Mouse (Mus musculus) small intestine, adult 2 months (tissue): Measurements from ENCODE around the gene Folh1. TPM values are rescaled to one million over a fixed set of nuclear protein-coding genes. Genes with fewer than 3 reads are reported as not detected.

Experiments used
- H3K27ac ChIP-seq: fragments of 200-500 bp; 2 replicates; pipeline ENCODE4 v1.5.1; 2012; ENCODE audit warnings: low read depth, low read length, control low read depth, inconsistent platforms; ENCODE audit not compliant: insufficient read depth
- H3K27me3 ChIP-seq: fragments of 200-500 bp; 2 replicates; pipeline ENCODE4 v1.6.1; 2012; ENCODE audit warnings: mild to moderate bottlenecking, moderate library complexity, low read length, inconsistent platforms; ENCODE audit not compliant: control insufficient read depth, insufficient read depth
- H3K36me3 ChIP-seq: fragments of 200-500 bp; 2 replicates; pipeline ENCODE4 v1.6.1; 2012; ENCODE audit warnings: mild to moderate bottlenecking, low read length, control low read depth, inconsistent platforms; ENCODE audit not compliant: control insufficient read depth, insufficient read depth
- H3K4me1 ChIP-seq: fragments of 200-500 bp; 2 replicates; pipeline ENCODE4 v1.6.1; 2012; ENCODE audit warnings: low read length, inconsistent platforms, mixed read lengths; ENCODE audit not compliant: control insufficient read depth, insufficient read depth, insufficient read length
- H3K4me3 ChIP-seq: fragments of 200-500 bp; 2 replicates; pipeline ENCODE4 v1.5.1; 2012; ENCODE audit warnings: low read depth, mild to moderate bottlenecking, control low read depth, inconsistent platforms, low read length, moderate library complexity
- CTCF ChIP-seq: fragments of 200-500 bp; IDR thresholded peaks from 2 replicates; pipeline ENCODE4 v1.5.1; 2012; ENCODE audit warnings: low read depth, mild to moderate bottlenecking, control low read depth, inconsistent platforms, low read length, moderate library complexity, mixed read lengths; ENCODE audit not compliant: insufficient replicate concordance, insufficient read length; ENCODE audit errors: extremely low read depth
- POLR2A ChIP-seq: fragments of 200-500 bp; IDR thresholded peaks from 2 replicates; pipeline ENCODE4 v1.6.1; 2012; ENCODE audit warnings: low read depth, mild to moderate bottlenecking, control low read depth, inconsistent platforms, low read length, moderate library complexity
- polyA plus RNA-seq: library from polyadenylated mRNA; depleted of rRNA; stranded (reverse); fragments of >200 nt; gene quantifications from 2 replicates; pipeline ENCODE4 v1.2.3, GENCODE M21; 2012; rRNA removed

The Folh1 gene
- polyA plus RNA-seq, 1 experiment: not detected

- no peaks in the 10 kb centered on the region for H3K27me3 ChIP-seq
- H3K4me1 ChIP-seq: no peaks in the 10 kb centered on the region
- H3K27ac ChIP-seq: no peak overlapping the region
- no peaks in the 10 kb centered on the region for H3K36me3 ChIP-seq
- no peak overlapping the region for H3K4me3 ChIP-seq
- no peak for TF ChIP-seq CTCF
- TF ChIP-seq POLR2A: no peak
These were observed 50.7 kb downstream of the Folh1 start for GRCm38 (mm10) chr7:86725013-86725412.

DNA sequence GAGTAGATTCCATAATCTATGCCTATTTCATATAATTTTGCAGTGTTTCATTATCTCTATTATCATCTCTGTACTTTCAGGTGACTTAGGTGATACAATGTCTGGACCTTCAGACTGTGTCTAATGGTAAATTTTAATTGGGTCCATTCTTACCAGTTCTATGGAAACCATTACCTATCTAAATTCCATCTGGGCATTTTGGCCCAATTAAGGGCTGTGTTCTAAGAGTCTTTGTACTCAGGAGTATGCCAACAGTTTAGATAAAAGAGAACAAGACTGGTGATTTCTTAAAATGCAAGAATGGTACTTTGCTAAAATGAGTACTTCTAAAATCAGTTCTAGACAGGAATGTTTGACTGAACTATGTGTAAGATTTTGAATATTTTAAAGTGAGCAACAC is 87.7 kb downstream of the Folh1 start, which contains the start of gene Olfr292:
TSS of gene Olfr292 (plus strand) at position 301 of the 400 bp plus-strand sequence.
- H3K36me3 ChIP-seq: no peaks in the 10 kb centered on the region
- H3K27ac ChIP-seq: no peak within 1 kb of the TSS
- H3K4me3 ChIP-seq: no peak within 1 kb of the TSS
- TF ChIP-seq POLR2A (no peak), CTCF (no peak)
- H3K27me3 ChIP-seq: no peaks in the 10 kb centered on the region
- no peaks in the 10 kb centered on the region for H3K4me1 ChIP-seq

Other genes starting within 250 kb of the Folh1 start
- gene Olfr295, start 192.1 kb downstream of the Folh1 start, polyA plus RNA-seq: not detected in 2 replicates
- gene Olfr294, start 159.3 kb downstream of the Folh1 start, polyA plus RNA-seq: not detected in 2 replicates
- gene Olfr293, start 126.9 kb downstream of the Folh1 start, polyA plus RNA-seq: not detected in 2 replicates
- gene Olfr292, start 87.6 kb downstream of the Folh1 start, polyA plus RNA-seq: not detected in 2 replicates
- gene Vmn2r77, start 19.1 kb upstream of the Folh1 start, polyA plus RNA-seq: not detected in 2 replicates
- gene Vmn2r78, start 139.2 kb upstream of the Folh1 start, polyA plus RNA-seq: not detected in 2 replicates
- not detected in 2 replicates for gene Vmn2r79, start 220.2 kb upstream of the Folh1 start, polyA plus RNA-seq